Mouse (Mus musculus) c-Kit-positive CD71-negative TER-119-negative erythroid progenitor cells, embryonic 14.5 days (primary cell): ENCODE measurements around the gene Scaf11.
"Not testable (repeated sequence)": the region's sequence is repeated elsewhere in the genome, so short reads cannot be mapped to it uniquely, and the experiment has no call there.

Experiments used
- DNase-seq: peaks from one replicate; pipeline ENCODE4 v3.0.0-alpha.2; 2013; ENCODE audit warnings: low read depth

Scaf11 gene

DNA sequence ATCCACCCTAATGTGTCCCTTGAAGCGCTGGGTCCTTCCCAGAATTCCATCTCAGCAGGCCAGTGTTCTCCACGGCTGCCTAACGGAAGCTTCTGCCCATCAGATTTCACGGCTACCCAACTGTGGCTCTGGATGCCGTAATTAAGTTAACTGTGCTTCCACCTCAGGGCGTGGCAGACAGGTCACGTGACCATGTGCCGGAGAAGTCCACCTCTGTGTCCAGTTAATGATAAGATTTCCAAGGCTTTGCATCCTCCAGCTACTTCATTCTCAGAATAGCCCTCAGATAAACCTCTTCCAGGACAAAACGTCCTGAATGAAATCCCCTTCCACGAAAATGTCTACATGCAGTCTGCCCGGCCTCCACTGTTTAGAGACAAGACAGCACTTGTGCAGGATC is 4.4 kb upstream of the Scaf11 start:
- no peak for DNase-seq

DNA sequence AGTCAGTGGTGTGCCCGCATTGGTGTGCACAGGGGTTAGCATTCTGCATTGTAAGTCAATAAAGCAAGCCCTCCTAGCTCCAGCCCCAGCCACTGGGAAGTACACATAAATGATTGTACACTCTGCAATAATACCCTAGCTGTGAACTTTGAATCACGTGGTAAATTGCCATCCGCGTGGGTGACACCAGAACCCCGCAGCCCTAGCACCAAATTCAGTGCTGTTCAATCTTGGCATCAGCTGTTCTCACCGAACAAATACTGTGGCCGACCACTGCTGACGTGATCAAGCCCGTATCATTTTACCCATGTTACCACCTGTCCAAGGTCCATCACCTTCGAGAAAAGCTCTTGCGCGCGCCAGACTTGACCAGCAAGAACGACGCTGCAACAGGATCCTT is 3.2 kb upstream of the Scaf11 start:
- no peak for DNase-seq

GRCm38 (mm10) chr15:96462611-96463010 is 2.0 kb upstream of the Scaf11 start:
- DNase-seq: no peak

GRCm38 (mm10) chr15:96461541-96462512 is 1.2 kb upstream of the Scaf11 start:
- DNase-seq: no peak

DNA sequence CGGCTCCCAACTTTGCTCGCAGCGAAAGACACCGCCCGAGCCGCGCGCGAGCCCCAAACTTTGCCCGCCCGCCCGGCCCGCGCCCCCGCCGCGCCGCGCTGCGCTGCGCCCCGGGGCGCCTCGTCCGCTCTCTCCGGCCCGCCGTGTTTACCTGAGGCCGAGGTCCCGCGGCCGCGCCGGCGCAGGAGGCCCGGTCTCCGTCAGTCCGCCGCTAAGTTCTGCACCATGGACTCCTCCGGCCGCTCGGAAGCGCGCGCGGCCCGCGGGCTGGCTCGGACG is 253 bp downstream of the Scaf11 start:
- no peak for DNase-seq

GRCm38 (mm10) chr15:96459741-96460450 is 747 bp downstream of the Scaf11 start:
- DNase-seq: no peak

GRCm38 (mm10) chr15:96458273-96458672 is 2.4 kb downstream of the Scaf11 start:
- DNase-seq: no peak

- DNase-seq: no peak
These were observed 3.3 kb downstream of the Scaf11 start for GRCm38 (mm10) chr15:96457338-96457664.

DNA sequence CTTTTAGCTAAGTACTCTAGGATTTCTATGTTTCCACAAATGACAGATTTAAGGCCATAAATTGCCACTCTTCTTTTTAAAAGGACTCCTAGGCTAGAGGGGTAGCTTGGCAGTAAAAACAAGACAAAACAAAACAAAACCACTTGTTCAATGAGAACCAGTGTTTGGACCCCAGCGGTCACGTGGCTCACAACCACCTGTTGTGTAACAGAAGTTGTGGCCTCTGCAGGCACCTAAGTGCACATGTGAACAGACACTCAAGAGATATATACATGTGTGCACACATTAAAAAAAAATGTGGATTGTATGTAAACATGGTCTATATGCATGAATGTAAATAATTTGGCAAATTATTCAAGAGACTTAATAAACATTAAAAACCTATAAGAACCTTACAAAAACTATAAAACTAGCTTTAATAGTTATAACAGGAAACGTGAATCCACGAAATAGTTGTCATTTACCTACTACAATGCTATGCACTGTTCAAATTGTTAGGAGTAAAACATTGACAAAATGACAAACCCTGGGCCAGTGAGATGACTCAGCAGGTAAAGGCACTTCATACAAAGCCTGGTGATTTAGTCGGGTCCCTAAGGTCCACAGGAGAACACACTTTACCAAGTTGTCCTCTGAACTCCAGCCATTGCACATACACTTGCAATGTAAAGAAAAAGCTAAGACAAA is 3.8 kb downstream of the Scaf11 start:
- no peak for DNase-seq

- DNase-seq: no peak
These were observed 4.9 kb downstream of the Scaf11 start for GRCm38 (mm10) chr15:96455595-96456214.

DNA sequence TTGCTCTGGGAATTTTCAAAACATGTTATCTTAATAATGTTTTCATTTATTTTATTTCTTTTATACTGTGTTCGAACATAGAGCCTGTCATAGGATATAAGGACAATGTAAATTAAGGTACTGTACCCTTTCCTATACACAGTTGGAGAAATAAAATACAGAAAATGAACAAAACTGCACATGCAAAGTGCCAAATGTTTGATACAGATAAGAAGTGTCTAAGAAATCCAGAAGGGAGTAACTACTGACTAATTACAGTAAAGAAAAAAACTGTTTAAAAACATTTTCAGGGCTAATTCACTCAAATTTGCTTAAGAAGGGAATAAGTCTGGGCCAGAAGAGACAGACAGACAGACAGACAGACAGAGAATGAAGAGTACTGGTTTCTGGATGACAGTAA is 7.3 kb downstream of the Scaf11 start:
- DNase-seq: no peak

- no peak for DNase-seq
These were observed 11.9 kb downstream of the Scaf11 start for GRCm38 (mm10) chr15:96448656-96449299.

GRCm38 (mm10) chr15:96446785-96447184 is 13.9 kb downstream of the Scaf11 start:
- no peak for DNase-seq

DNA sequence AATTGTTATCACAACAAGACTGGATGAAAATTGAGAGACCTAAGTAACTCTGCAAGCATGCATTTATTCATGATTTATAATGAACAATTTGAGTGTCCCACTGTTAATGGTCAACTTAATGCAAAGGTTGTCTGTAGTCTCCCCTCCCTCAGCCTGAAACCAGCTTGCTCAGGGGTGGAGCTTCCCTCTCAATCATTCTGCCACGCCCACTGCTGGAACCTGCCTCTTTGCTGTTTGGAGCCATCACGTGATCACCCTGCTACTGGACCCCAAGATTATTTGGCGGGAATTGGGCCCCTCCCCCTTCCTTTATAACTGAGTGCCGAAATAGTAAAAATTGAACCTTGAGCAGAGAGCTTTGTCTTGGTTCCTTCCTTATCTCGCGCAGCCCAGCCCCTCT is 19.2 kb downstream of the Scaf11 start:
- DNase-seq: not testable (repeated sequence)

DNA sequence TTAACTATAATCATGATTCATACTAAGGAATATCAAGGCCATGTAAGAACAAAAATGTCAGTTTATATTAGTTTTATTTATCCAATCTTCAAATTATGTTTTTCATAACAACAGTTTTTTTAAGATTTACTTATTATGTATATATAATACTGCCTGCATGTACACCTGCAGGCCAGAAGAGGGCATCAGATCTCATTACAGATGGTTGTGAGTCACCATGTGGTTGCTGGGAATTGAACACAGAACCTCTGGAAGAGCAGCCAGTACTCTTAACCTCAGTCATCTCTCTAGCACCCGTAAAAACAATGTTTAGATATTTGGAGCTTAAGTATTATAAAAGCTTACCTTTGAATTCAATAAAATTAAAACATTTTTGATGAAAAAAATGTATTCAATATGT is 26.4 kb downstream of the Scaf11 start:
- DNase-seq: no peak

DNA sequence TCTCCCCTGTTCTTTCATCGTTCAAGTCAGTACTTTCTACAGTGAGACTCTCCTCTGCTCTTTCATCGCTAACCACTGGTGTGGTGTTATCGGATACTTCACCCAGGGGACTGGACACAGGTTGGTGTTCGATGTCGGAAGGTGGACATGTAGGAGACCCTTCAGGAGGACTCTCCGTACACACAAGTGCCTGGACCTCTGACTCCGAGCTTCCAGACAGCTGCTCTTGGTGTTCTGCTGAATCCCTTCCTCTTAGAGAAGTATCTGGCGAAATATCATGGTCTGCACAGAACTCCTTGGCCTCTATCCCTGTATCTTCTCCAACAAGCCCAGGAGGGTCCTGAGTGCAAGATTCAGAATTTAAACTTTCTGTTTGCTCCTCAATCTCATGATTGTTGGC is 40.7 kb downstream of the Scaf11 start:
- no peak for DNase-seq

- DNase-seq: no peak
These were observed 42.5 kb downstream of the Scaf11 start for GRCm38 (mm10) chr15:96418161-96418560.

- no peak for DNase-seq
These were observed 51.9 kb downstream of the Scaf11 start for GRCm38 (mm10) chr15:96408717-96409121.

- DNase-seq: no peak
These were observed 53.5 kb downstream of the Scaf11 start for GRCm38 (mm10) chr15:96407151-96407550.

DNA sequence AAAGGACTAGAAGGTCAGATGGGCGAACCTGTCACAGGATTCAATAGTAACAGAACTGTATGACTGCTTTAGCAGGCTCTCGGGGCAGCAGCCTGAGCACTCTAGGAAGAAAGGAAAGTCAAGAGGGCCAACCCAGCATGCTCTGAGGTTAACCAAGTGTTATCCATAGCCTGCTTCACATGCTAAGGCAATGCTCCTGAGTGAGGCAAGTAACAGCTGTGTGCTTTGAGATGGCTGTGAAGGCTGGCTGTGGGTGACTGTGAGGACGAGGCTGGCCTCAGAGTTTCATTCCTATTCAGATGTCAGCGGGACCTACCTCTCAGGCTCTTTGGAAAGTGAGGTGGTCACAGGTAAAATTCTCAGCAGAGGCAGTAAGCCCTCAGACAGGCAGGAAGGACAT is 54.4 kb downstream of the Scaf11 start:
- DNase-seq: no peak

DNA sequence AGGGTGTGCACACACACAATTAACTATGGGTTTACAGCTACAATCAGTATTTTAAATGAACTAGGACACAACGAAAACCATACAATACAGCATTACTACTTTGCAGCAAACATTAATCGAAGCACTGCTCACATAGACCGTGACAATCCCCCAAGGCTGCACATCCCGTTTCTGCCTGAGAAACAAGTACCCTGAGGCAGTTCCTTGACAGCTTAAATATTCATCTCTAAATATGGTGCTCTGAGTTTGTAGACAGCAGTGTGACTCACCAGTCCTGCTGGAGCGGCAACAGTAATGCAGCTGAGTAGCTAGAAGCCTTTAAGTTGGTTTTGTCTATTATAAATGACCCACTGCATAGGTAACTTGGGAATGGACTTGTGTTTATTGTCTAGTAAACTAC is 55.1 kb downstream of the Scaf11 start:
- no peak for DNase-seq

GRCm38 (mm10) chr15:96398333-96398732 is 62.3 kb downstream of the Scaf11 start:
- no peak for DNase-seq
